Mouse (Mus musculus) erythroblast, embryonic 14.5 days (primary cell): ENCODE measurements around the gene Msmp. TPM values are rescaled to one million over a fixed set of nuclear protein-coding genes. Genes with fewer than 3 reads are reported as not detected.
"Not testable (repeated sequence)": the region's sequence is repeated elsewhere in the genome, so short reads cannot be mapped to it uniquely, and the experiment has no call there.

Source experiments
- H3K27me3 ChIP-seq: 2 replicates; pipeline ENCODE4 v1.6.1; 2012; ENCODE audit warnings: inconsistent platforms; ENCODE audit not compliant: control insufficient read depth
- H3K36me3 ChIP-seq: 2 replicates; pipeline ENCODE4 v1.6.1; 2012; ENCODE audit warnings: mild to moderate bottlenecking, inconsistent platforms; ENCODE audit not compliant: control insufficient read depth
- H3K4me1 ChIP-seq: 2 replicates; pipeline ENCODE4 v1.6.1; 2012; ENCODE audit warnings: inconsistent platforms; ENCODE audit not compliant: control insufficient read depth
- H3K4me3 ChIP-seq: replicated peaks from 2 replicates; pipeline ENCODE3; 2012; ENCODE audit warnings: moderate library complexity, mild to moderate bottlenecking, inconsistent platforms
- H3K9me3 ChIP-seq: 2 replicates; pipeline ENCODE4 v1.6.1; 2012; ENCODE audit warnings: low read length, inconsistent platforms, mixed read lengths; ENCODE audit not compliant: control insufficient read depth
- GATA1 ChIP-seq: IDR thresholded peaks from 2 replicates; pipeline ENCODE4 v1.6.1; 2012; ENCODE audit warnings: low read length, inconsistent platforms, mixed read lengths
- TAL1 ChIP-seq: IDR thresholded peaks from 3 replicates; pipeline ENCODE4 v1.6.1; 2012; ENCODE audit warnings: low read length, inconsistent platforms, mixed read lengths
- polyA plus RNA-seq: library from polyadenylated mRNA; stranded (reverse); fragments of >175 nt; gene quantifications from 2 replicates; pipeline ENCODE4 v1.2.3, GENCODE M21; 2012

Msmp gene
- polyA plus RNA-seq, 1 experiment = not detected

GRCm38 (mm10) chr4:43598650-43599380, 14.5 kb upstream of the Msmp start:
- TF ChIP-seq TAL1 = no peak; the same call in 2 of the 3 replicates
- no peak for TF ChIP-seq GATA1
- H3K4me1 ChIP-seq = peaks cover 73% of the 10 kb centered on the region

GRCm38 (mm10) chr4:43598200-43598599, 13.9 kb upstream of the Msmp start:
- no peak overlapping the region for H3K4me3 ChIP-seq
- TF ChIP-seq GATA1 = peak; percentile 71
- peak; percentile 75 for TF ChIP-seq TAL1
- no peaks in the 10 kb centered on the region for H3K9me3 ChIP-seq
- no peaks in the 10 kb centered on the region for H3K36me3 ChIP-seq
- H3K4me1 ChIP-seq = peaks cover 69% of the 10 kb centered on the region
- H3K27me3 ChIP-seq = no peaks in the 10 kb centered on the region

More at GRCm38 (mm10) chr4:43598650-43599380, 14.5 kb upstream of the Msmp start:
- Histone ChIP-seq H3K9me3 (no peaks in the 10 kb centered on the region), H3K27me3 (no peaks in the 10 kb centered on the region), H3K36me3 (no peaks in the 10 kb centered on the region), H3K4me3 (peak overlapping the region; percentile 3)

- H3K36me3 ChIP-seq, H3K4me3 ChIP-seq, H3K27me3 ChIP-seq, H3K9me3 ChIP-seq: not testable (repeated sequence)
- peaks cover 57% of the 10 kb centered on the region for H3K4me1 ChIP-seq
Measured at GRCm38 (mm10) chr4:43596597-43596996, 12.3 kb upstream of the Msmp start.

- H3K36me3 ChIP-seq = no peaks in the 10 kb centered on the region
- H3K27me3 ChIP-seq = 0 out of 2 replicates have a peak, but pooled peaks cover 3% of the 10 kb centered on the region
- no peak overlapping the region for H3K4me3 ChIP-seq
- H3K9me3 ChIP-seq = no peaks in the 10 kb centered on the region
- TF ChIP-seq TAL1 = no peak
- TF ChIP-seq GATA1 = no peak
- H3K4me1 ChIP-seq = peaks cover 46% of the 10 kb centered on the region
Measured at GRCm38 (mm10) chr4:43593453-43593852, 9.2 kb upstream of the Msmp start.

- no peaks in the 10 kb centered on the region for H3K9me3 ChIP-seq
- no peaks in the 10 kb centered on the region for H3K36me3 ChIP-seq
- H3K4me3 ChIP-seq = no peak overlapping the region
- H3K27me3 ChIP-seq = peaks cover 8% of the 10 kb centered on the region
- peaks cover 42% of the 10 kb centered on the region for H3K4me1 ChIP-seq
- TF ChIP-seq TAL1 (no peak), GATA1 (no peak)
Measured at GRCm38 (mm10) chr4:43591961-43592360, 7.7 kb upstream of the Msmp start.

GRCm38 (mm10) chr4:43591543-43591942, 7.2 kb upstream of the Msmp start:
- no peaks in the 10 kb centered on the region for H3K36me3 ChIP-seq
- TF ChIP-seq TAL1 = no peak
- TF ChIP-seq GATA1 = no peak
- H3K4me3 ChIP-seq = no peak overlapping the region
- H3K4me1 ChIP-seq = peaks cover 40% of the 10 kb centered on the region
- H3K27me3 ChIP-seq = peaks cover 8% of the 10 kb centered on the region
- no peaks in the 10 kb centered on the region for H3K9me3 ChIP-seq

GRCm38 (mm10) chr4:43587681-43588080, 3.4 kb upstream of the Msmp start:
- TF ChIP-seq GATA1 (no peak), TAL1 (no peak)
- Histone ChIP-seq H3K4me1 (peaks cover 41% of the 10 kb centered on the region), H3K27me3 (peaks cover 8% of the 10 kb centered on the region), H3K9me3 (no peaks in the 10 kb centered on the region), H3K4me3 (no peak overlapping the region), H3K36me3 (peaks cover 33% of the 10 kb centered on the region)

- no peak for TF ChIP-seq GATA1
- TF ChIP-seq TAL1 = no peak
- H3K9me3 ChIP-seq = no peaks in the 10 kb centered on the region
- H3K36me3 ChIP-seq = peaks cover 45% of the 10 kb centered on the region
- H3K4me3 ChIP-seq = no peak overlapping the region
- H3K27me3 ChIP-seq = peaks cover 8% of the 10 kb centered on the region
- H3K4me1 ChIP-seq = peaks cover 47% of the 10 kb centered on the region
Measured at GRCm38 (mm10) chr4:43586411-43586810, 2.1 kb upstream of the Msmp start.

- H3K27me3 ChIP-seq = peaks cover 8% of the 10 kb centered on the region
Measured at GRCm38 (mm10) chr4:43585682-43586081, 1.4 kb upstream of the Msmp start.

GRCm38 (mm10) chr4:43583421-43583820, 873 bp downstream of the Msmp start:
- peaks cover 6% of the 10 kb centered on the region for H3K27me3 ChIP-seq
- no peak overlapping the region for H3K4me3 ChIP-seq
- H3K9me3 ChIP-seq = no peaks in the 10 kb centered on the region
- H3K36me3 ChIP-seq = peaks cover 61% of the 10 kb centered on the region
- peaks cover 55% of the 10 kb centered on the region for H3K4me1 ChIP-seq
- TF ChIP-seq GATA1 (no peak), TAL1 (no peak)

More at GRCm38 (mm10) chr4:43585682-43586081, 1.4 kb upstream of the Msmp start:
- peaks cover 48% of the 10 kb centered on the region for H3K4me1 ChIP-seq
- H3K36me3 ChIP-seq = peaks cover 53% of the 10 kb centered on the region
- no peaks in the 10 kb centered on the region for H3K9me3 ChIP-seq
- TF ChIP-seq GATA1 = no peak
- TF ChIP-seq TAL1 = no peak
- H3K4me3 ChIP-seq = no peak overlapping the region
